Mouse (Mus musculus): ENCODE data around the gene Tatdn2.
"Not testable (repeated sequence)": the region's sequence is repeated elsewhere in the genome, so short reads cannot be mapped to it uniquely, and the experiment has no call there.

Tatdn2 gene

DNA sequence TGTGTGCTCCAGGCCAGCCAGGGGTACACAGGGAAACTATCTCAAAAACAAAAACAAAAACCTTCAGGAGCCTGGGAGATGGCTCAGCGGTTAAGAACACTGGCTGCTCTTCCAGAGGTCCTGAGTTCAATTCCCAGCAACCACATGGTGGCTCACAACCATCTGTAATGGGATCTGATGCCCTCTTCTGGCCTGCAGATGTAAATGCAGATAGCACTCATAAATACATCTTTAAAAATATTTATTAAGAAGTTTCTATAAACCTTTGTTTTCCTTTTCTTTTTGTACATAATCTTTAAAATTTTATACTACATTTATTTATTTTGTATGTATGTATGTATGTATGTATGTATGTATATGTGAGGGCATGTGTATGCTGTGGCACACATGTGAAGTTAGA, 24.8 kb upstream of the Tatdn2 start:
- DNase-seq (ENCODE audit: inconsistent ontology term): not testable (repeated sequence)

DNA sequence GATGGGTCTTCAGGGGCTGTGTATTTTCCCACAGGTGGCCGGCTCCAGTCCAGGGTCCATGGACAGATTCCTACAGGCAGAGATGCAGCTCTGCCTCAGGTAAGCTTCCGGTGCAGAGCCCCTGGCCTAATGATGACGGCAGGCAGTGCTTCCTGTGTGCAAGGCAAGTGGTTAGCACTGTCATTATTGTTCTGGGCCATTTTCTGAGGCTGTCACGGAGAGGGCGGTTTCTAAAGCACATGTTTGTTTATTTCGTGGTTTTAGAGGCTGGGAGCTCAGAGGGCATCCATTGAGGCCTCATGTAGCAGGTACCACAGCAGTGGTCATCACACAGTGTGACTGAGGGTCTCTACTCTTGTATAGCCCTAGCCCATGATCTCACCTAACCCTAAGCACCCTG, 23.9 kb upstream of the Tatdn2 start:
- DNase-seq (ENCODE audit: inconsistent ontology term): no peak

DNA sequence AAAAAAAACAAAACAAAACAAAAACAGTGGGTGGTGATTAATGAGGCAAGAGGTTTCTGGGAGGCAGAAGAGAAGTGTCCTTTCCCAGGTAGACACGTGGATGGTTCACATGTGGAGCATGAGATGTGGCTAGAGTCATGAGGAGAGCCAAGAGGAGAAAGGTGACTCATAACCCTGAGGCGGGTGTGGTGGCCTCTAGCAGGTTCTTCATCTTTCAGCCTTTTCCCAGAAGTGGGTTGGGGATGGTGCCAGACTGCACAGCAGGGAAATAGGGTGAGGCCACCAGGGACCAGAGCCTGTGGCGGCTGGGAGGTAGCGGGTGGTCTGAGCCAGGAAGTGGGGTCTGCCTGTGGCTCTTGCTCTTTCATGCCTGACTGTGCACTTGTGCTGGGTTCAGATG, 21.6 kb upstream of the Tatdn2 start:
- peak; percentile 73 for DNase-seq (ENCODE audit: inconsistent ontology term)

DNA sequence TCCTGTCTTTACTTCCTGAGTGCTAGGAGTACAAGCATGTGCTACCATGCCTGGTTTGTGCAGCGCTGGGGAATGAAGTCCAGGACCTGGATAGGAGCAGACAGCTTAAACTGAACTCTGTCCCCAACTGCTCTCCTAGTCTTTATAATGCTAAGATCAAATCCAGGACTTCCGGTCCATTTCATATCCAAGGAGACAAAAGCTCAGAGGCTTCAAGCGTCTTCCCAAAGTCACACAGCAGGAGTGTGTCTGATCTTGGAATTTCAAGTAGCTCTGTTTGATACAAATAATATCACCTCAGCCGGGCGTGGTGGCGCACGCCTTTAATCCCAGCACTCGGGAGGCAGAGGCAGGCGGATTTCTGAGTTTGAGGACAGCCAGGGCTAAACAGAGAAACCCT, 20.9 kb upstream of the Tatdn2 start:
- no peak for DNase-seq (ENCODE audit: inconsistent ontology term)

DNA sequence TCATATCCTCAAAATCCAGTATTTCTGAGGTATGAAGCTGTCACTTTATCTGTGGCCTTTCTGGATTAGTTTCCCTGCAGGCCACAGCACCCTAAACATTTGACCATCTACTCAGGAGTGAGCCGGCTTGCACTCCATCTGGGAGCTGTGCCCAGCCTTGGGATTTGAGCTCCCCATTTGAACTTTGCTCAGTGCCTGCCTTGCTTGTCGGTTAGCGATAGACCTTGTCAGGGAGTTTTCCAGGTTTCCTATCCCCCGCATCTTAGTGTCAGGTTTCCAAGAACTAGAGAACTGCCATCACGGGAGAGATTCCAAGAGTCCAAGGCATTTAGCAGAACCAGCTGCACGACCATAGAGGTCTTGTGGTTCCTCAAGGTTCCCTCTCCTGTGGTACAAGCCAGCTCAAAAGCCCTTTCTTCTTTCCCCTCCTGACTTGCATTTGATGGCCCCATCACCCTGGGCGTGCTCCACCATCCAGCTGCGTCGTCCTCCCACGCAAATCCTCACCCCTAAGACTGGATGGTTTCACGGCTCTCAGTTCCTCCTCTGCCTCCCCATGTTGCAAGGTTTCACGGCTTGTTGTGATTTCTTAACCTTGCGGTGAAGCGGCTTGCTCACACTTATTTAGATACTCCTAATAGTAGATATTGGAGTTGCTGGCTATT, 19.6 kb upstream of the Tatdn2 start:
- no peak for DNase-seq (ENCODE audit: inconsistent ontology term)

DNA sequence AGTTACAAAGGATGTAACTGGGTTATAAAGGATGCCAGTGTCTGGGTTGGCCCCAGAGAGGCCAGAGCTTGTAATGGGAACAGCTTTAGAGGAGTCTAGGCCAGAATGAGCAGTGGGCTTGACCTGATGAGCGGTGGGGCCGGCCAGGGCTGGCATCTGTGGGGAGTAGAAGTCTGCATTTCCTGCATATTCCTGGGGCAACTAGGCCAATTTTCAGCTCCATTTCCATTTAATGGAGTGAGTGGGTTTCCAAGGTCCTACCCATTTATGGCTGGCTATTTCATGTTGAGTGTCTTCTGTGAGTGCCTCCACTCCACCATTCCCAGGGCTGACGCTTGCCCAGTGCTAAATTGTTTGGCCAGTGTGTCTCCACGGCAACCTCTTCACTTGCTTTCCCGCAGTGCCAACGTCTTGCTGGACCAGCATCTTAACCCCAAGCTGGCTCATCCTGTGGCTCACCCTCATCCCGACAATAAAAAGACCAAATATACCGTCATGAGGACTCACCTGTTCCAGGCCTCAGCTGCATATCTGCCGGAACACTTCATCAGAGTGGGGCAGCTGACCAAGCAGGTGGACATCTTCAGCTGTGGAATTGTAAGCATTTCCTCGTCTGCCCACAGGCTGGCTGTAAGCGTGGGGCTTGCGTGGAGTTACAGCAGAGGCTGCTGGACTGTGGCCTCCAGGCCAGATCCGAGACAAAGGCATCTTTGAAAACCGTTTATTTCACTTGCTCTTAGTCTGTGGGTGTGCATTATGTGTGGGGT, 18.4 kb upstream of the Tatdn2 start:
- peak; percentile 92 for DNase-seq (ENCODE audit: inconsistent ontology term)

DNA sequence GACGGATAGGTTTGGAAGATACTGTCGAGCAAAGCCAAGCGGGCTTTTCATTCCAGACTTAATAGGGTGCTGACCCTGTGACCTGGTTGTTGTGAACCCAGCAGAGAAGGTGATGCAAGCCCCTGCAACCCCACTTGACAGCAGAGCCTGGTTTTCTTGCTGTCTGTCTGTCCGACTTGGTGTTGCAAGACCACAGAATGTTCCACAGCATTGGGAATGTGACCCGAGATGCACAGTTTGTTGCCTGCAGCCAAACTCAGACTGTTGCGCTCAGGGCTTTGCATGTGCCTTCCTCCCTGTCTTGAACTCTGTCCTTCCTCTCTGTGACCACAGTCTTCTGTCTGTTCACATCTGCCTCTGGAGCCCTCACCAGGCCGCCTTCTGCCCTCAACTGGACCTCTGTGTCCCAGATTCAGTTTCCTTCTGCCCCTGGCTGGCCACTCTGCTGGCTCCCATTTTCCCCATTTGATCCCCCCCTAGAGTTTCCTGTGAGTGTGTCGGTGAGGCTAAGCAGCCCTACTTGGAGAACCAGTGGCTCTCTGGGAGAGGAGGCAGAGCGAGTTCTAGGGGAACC, 16.8 kb upstream of the Tatdn2 start:
- no peak for DNase-seq (ENCODE audit: inconsistent ontology term)

DNA sequence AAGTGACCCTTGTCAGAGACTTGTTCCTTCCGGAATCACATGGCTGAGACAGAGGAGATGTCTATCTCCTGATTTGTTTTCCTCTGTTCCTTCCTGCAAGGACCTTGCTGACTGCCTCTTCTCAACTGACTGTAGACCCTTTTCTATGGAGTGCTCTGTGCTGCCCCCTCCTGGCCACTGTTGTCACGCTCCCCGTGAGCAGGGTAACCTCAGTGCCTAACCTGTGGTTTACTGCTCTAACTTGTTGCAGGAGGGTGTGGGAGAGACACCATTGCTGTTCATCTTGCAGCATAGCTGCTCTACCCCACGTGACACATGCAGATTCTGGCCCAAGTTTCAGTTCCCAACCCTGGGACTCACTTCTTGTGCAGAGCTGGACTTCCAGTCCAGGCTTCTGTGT, 15.6 kb upstream of the Tatdn2 start:
- DNase-seq (ENCODE audit: inconsistent ontology term): peak; percentile 72

DNA sequence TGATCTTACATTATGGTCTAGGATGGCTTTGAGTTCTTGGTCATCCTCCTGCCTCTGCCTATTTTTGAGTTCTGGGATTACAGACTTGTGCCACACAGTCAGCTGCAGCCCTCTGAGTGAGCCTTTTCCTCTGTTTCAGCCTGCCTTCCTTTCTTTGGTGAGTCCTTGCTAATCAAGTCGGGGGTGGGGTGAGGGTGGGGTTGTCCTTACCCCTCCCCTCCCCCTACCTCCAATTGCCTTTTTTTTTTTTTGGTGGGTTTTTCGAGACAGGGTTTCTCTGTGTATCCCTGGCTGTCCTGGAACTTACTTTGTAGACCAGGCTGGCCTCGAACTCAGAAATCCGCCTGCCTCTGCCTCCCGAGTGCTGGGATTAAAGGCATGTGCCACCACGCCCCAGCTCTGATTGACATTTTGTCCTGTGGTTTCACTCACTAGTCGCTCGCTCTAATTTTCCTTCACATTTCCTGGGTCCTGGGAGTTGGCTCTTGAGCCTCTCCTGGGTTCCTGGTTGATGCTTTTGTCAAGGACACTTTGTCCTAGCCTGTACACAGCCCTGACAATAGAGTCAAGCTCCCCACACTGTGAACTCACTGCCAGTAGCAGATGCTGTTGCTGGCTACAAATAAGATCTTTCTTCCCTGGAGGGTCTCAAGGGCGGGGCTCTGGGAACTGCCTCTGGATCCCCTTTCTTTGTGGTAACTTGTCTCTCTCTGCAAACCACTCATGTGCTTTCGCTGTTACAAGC, 13.6 kb upstream of the Tatdn2 start:
- no peak for DNase-seq (ENCODE audit: inconsistent ontology term)

DNA sequence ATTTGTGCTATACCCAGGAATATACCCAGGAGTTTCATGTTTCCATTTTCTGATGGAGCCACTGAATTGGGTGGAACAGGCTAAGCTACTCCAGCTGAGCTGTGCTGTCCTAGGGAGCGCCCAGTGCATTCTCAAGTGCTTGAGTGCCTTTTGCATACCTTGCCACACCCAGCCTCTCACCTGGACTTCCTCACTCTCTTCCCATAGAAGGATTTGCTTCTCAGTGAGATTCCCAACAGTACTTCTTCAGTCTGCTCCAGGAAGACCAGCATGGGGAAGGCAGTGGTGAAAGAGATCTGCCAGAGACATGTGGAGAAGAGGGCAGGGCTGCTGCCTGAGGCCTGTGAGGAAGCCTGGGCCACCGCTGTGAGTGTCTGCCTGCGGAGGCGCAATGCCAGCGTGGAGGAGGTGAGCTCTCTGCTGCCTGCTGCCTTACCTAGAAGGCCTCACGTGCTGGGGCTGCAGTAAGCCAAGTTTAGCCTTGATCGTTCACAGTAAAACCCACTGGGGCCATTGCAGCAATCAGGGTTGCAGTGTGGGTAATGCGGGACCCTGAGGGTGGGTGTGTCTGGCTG, 10.2 kb upstream of the Tatdn2 start:
- no peak for DNase-seq (ENCODE audit: inconsistent ontology term)

DNA sequence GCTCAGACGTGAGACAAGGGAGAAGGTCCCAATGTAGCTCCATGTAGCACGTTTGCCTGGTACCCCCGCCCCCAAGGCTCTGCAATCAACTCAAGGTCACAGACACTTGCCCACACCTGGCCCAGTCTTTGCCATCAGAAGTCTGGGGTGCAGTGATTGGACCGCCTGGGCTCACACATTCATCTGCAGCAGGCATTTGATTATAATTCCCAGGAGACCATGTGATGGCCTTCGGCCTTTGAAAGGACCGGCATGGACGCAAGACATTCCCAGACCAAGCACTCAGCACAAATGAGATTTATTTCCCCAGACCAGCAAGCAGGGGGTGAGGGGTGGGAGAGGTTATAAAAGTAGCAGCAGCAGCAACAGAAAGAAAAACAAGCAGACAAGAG, 6.8 kb upstream of the Tatdn2 start:
- DNase-seq (ENCODE audit: inconsistent ontology term): peak; percentile 92

DNA sequence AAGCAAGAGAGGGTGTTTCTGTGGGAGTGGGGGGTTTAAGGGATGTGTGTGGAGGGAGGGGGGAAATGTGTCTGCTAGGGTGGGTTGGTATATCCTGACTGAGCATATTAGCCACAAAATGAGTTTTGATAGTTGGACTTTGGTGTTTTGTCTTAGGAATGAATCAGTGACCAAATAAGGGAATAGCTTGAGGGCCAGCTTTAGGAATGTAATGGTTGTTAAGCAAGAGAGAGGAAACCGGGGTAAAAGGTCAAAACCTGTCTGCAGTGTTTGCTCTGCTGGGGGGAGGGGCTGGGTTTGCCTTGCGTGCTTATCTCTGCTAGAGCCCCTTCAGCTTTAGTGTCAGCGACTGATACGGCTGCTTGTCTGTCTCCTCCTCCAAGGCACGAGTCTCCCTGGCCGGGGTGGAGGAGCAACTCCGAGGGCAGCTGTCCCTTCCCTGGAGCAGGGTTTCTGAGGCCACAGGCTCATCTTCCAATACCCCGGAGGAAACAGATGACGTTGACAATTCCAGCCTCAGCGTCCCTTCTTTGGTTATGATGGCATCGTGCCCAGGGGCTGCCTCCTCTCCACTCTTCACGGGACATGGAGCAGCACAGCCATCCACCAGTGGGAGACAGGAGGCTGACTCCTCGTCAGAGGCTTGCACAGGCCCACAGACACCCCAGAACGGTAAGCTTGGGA, 6.3 kb upstream of the Tatdn2 start:
- DNase-seq (ENCODE audit: inconsistent ontology term): peak; percentile 96

DNA sequence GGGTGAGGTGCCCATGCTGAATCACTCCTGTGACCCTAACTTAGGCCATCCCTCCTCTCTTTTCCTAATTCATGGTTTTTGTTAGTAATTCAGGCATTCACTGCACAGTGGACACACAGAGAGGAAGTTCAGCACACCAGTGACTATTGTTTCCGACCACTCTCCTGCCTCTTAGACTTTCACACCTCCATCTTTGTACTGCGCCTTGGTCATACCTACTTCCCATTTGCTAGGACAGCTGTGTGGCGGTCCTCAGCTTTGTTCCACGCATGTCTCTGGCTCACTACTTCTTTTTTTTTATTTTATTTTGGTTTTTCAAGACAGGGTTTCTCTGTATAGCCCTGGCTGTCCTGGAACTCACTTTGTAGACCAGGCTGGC, 5.8 kb upstream of the Tatdn2 start:
- DNase-seq (ENCODE audit: inconsistent ontology term): no peak

DNA sequence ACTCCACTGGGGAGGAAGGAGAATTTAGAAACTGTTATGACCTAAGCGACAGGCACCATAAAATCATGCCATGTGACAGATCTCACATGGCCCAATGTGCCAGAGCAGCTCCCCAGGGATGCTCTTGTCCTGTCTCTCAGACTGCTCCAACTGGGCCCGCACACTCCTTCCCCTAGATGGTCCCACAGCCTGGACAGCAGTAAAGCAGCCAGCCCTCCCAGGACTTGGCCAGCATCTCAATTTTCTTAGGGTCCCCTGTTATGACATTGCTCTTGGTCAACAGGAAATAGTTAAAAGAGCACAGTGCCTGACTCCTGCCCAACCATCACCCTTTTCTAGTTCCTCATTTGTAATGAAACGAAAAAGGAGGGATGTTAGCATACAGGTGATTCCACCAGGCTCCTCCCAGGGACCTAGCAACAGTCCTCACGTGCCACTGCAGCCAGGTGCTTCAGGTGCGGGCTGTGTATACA, 4.2 kb upstream of the Tatdn2 start:
- DNase-seq (ENCODE audit: inconsistent ontology term): no peak

DNA sequence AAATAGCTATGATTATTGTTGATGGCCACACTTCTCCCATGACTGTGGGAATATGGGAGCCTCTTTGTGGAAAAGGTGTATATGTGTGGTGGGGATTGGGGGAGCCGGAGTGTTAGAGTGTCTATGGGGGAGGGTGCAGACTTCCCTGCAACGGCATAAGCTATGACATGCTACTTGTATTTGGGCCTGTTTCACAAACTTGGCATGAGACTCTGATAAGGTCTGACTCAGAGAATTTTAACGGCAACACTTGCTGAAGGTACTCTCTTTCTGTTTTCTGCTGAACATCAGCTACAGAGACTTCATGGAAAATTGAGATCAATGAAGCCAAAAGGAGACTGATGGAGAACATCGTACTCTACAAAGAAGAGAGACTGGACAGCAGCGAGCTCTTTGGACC, 3.5 kb upstream of the Tatdn2 start:
- no peak for DNase-seq (ENCODE audit: inconsistent ontology term)

DNA sequence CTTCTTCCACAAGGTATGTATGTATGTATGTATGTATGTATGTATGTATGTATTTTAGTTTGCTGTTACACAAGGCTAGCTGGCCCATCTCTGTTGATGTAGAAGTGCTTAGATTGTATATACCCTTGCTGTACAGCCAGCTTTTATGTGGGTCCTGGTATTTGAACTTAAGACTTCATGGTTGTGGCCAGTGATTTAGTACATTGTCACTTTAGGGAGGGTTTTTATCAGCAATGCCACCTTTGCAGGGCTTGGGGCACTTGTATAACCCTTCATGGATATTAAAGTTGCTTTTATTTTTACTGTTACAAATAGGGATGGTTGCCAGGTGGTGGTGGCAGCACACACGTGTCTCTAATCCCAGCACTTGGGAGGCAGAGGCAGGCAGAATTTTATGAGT, 1.6 kb upstream of the Tatdn2 start:
- no peak for DNase-seq (ENCODE audit: inconsistent ontology term)

DNA sequence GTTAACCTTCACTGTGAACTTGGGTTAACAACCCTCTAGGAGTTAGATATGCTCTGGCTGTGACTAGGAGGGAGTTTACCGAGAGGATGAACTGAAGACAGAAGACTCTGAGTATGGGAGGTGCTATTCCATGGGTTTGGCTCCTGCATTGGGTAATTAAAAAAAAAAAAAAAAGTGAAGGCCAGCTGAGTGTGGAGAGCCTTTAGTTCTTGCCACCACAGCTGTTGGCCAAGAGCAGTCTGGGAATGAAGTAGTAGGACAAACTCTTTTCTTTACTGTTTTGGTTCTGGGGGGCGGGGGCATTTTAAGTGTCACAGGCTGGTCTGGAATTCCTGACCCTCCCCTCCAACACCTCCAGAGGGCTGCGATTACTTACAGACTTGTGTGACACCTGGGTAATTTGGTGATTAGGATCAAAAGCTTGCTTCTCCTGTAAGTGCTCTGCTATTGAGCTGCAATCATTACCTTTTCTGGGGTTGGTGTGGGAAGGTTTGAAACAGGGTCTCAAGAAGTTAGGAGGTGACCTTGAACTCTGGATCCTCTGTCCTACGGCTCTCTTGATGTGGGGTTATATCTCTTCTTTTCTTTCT, 989 bp upstream of the Tatdn2 start:
- peak; percentile 29 for DNase-seq (ENCODE audit: inconsistent ontology term)

DNA sequence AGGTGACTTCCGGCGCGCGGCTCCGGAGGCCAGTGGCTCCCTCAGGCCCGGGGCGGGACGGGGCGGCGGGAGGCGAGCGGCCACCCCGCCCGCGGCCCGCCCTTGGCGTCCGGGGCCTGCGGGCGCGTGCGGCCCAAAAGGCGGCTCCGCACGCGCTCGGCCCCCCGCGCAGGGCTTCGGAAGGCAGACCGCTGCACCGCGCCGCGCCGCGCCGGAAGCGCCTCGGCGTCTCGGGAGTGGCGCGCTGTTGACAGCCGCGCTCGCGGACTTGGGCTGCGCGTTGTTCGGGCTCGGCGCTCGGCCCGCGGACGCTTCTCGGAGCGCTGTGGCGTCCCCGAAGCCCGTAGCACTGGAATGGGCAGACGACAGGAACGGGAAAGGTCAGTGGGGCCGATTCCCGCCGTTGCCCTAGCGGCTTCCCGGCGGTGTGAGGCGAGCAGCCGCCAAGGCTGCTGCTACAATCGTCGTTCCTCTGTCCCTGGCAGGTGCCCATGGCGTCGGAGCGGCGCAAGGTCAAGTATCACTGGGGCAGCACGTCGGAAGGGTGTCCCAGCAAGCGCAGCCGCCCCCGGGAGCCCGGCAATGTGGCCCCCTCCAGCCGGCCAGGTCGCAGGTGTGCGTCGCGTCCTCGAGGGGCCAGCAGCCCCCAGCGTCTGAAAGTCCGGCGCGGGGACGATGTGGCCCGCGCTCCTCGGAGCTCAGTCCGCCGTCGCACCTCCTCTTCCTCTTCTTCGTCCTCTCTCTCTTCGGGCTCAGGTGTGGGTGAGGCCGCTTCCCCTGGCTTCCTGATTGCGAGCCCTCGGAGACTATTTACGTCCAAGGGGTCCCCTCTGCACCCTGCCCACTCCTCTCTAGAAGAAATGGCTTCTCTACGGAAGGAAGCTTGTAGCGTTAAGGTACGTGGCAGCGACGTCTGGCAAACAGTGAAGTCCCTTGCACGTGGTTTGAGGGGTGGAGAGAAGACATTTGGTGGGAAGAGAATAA, 664 bp downstream of the Tatdn2 start:
- DNase-seq (ENCODE audit: inconsistent ontology term): peak; percentile 21

DNA sequence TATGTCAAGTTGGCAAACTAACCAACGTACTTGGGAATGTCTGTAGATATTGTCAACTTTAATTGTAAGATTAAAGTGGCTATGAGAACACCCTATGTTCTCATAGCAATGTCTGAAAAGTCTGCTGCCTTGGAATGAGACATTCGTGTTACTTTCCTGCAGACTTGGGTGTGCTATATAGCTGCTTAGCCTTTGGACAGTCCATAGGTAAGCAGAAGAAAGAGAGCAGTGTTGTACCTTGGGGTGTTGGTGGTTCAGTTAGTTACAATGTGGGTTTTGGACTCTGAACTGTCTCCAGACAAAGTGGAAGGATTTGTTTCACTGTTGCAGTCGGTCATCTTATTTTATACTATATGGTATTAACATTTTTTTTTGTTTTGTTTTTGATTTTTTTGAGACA, 15.9 kb downstream of the Tatdn2 start:
- no peak for DNase-seq (ENCODE audit: inconsistent ontology term)

DNA sequence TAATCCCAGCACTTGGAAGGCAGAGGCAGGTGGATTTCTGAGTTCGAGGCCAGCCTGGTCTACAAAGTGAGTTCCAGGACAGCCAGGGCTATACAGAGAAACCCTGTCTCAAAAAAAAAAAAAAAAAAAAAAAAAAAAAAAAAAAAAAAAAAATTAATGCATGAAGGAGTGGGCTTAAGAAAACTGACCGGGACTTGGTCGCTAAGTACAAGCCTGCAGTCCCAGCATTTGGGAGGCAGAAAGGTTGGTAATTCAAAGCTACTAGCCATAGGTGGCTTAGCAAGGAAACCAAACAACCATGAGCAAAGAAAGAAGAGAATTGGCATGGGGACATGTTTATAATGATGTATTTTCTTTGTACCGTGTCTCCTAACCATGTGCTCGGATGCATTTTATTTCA, 16.5 kb downstream of the Tatdn2 start:
- DNase-seq (ENCODE audit: inconsistent ontology term): not testable (repeated sequence)
